Mouse (Mus musculus): ENCODE results near the gene Itgbl1. TPM values are rescaled to one million over a fixed set of nuclear protein-coding genes. Genes with fewer than 3 reads are reported as not detected.

Itgbl1 gene
- polyA plus RNA-seq, 2 experiments from 2014 or later, result not detected

DNA sequence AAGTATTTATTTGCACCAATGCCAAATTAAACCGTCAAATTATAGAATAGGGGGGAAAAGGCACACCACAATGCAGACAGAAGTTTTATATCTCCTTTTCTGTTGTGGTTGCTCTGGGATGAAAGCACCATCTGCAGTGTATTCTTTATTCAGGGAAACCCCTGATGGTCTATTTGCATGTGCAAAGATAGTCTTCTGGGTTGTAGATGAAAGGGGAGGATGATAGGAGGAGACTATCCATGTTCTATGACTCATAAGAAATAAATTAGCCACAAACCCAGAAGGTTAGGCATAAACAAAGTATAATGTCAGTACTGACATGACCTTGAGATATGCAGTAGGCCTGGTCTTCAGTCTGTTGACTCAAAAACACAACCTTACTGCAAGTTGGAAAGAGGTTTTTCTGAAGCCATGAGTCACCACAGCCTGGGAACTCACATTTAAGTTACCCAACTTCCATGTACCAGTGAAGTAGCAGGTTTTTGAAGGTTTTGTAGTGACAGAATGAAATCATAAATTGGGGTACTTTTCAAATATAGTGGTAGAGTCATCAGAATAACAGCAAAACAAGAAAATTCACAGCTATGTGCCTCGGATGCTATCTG, 330.9 kb downstream of the Itgbl1 start:
- no peak for ATAC-seq

Other genes with a start within 250 kb of the Itgbl1 start
- not detected for gene Nalcn, start 32.8 kb upstream of the Itgbl1 start, polyA plus RNA-seq (2017; shearing (Covaris generic))

Measured in CD4-positive, CD25-positive, alpha-beta regulatory T cell, adult 4 months (primary cell).